Mouse (Mus musculus): ENCODE data around the gene Relb.
A peak's percentile ranks its signal among the peaks of the same experiment; 100 is the strongest.

Gene Relb

GRCm38 (mm10) chr7:19579751-19580150 lies 49.5 kb downstream of the Relb start:
- no peak for DNase-seq (ENCODE audit: low read depth, low spot score)

GRCm38 (mm10) chr7:19578436-19578835 lies 50.8 kb downstream of the Relb start:
- DNase-seq (ENCODE audit: low read depth, low spot score), result no peak

DNA sequence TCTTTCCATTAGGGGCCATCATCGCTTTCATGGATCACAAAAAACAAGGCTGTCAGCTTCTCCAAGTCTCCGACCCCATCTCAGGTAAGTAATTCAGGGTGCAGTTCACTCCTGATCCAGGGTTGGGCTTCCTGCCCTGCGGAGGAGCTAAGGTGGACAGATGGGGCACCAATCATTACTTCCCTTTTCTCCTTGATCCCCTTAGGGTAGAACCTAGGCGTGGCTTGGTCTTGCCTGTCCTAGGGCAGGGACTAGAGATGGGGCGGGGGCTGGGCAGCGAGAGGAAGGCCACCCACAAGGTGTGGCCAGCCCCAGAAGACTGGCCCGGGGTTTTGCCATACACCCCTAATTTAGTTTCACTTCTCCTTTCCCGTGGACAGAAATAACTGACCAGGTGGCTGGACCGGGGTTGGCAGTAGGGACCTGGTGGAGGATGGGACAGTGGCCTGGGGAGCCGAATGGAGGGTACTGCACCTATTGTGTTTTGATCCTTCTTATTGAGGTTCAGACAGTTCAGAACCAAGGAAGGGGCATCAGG lies 51.3 kb downstream of the Relb start:
- DNase-seq (ENCODE audit: low read depth, low spot score), result no peak

GRCm38 (mm10) chr7:19577141-19577852 lies 51.9 kb downstream of the Relb start, which contains the start of the genes Zfp296 and Gemin7:
Gene Zfp296, plus strand, starts transcription at chr7:19577287.
Gene Gemin7, minus strand, starts transcription at chr7:19577595.
- DNase-seq (ENCODE audit: low read depth, low spot score), result no peak

DNA sequence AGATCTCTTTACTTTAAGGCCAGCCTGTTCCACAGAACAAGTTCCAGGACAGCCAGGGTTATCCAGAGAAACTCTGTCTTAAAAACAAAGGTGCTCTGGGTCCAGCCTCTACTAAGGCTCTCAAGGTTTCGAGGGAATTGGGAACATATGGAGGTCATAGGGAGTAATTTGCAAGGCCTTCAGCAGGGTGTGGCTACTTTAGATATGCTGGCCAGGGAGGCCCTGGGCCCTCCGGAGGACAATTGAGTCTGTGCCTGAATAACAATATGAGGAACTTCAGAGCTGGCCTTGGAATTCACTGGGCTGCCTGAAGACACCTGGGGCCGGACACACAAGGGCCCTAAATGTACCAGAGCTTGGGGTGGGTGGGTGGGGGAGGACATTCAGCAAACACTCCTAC lies 53.7 kb downstream of the Relb start:
- no peak for DNase-seq (ENCODE audit: low read depth, low spot score)

DNA sequence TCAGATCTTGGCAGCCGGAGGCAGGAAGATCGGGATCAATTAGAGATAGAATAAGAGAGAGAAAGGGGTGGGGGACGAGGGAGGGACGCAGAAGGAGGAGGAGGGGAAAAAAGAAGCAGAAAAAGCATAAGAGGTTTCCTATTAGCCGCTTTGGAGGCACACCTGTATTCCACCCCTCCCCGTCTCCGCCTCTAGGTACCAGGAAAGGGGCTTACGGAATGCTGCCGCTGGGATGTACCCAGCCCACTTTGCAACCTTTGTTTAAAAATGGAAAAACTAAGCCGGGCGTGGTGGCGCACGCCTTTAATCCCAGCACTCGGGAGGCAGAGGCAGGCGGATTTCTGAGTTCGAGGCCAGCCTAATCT lies 55.5 kb downstream of the Relb start:
- DNase-seq (ENCODE audit: low read depth, low spot score), result no peak

- DNase-seq (ENCODE audit: low read depth, low spot score), result peak; percentile 73
These were observed 56.1 kb downstream of the Relb start for GRCm38 (mm10) chr7:19572926-19573775.

- DNase-seq (ENCODE audit: low read depth, low spot score), result no peak
These were observed 59.6 kb downstream of the Relb start for GRCm38 (mm10) chr7:19569647-19570046.

DNA sequence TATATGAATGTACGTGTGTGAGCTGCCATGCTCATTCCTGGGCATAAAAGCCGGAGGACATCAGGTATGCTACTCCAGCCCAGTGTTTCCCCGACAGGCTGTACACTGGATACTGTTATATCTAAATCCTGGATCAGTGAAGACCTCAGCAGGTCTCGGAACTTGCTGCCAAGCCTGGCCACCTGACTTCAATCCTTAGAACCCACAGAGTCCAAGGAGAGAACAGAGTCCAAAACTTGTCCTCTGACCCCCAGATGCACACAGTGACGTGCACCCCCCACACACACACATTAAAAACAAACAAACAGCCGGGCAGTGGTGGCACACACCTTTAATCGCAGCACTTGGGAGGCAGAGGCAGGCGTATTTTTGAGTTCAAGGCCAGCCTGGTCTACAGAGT lies 61.8 kb downstream of the Relb start:
- no peak for DNase-seq (ENCODE audit: low read depth, low spot score)

GRCm38 (mm10) chr7:19565803-19566202 lies 63.4 kb downstream of the Relb start:
- no peak for DNase-seq (ENCODE audit: low read depth, low spot score)

DNA sequence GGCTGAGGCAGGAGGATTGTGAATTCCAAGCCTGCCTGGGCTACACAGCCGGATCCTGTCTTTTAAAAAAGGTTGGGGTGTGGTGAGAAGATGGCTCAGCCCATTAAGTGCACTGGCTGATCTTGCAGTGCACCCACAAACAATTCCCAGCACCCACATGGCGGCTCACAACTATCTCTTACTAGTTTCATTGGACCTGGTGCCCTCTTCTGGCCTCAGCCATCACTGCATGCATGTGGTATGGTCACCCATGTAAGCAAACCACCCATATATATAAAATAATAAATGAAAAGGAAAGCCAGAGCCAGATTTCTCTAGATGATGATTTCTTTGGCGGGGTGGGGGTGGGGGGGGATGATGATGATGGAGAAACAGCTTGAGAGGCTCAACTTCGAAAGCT lies 64.8 kb downstream of the Relb start:
- DNase-seq (ENCODE audit: low read depth, low spot score), result no peak

DNA sequence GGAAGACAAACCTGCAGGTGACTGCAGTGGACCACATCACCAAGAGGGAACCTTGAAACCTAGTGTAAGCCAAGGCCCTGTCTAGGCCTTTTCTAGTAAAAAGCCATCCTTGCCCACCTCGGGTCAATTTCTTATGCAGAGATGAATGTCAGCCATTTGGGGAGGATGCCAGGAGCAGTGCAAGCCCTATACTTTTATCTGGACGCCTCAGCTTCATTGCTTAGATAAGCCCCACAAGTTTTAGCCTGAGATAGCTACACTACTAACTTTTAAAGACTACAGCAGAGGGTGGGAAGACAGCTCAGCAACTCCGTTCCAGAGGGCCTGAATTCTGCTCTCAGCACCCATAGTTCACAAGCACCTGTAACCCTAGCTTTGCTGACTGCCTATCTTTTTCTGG lies 65.4 kb downstream of the Relb start:
- no peak for DNase-seq (ENCODE audit: low read depth, low spot score)

DNA sequence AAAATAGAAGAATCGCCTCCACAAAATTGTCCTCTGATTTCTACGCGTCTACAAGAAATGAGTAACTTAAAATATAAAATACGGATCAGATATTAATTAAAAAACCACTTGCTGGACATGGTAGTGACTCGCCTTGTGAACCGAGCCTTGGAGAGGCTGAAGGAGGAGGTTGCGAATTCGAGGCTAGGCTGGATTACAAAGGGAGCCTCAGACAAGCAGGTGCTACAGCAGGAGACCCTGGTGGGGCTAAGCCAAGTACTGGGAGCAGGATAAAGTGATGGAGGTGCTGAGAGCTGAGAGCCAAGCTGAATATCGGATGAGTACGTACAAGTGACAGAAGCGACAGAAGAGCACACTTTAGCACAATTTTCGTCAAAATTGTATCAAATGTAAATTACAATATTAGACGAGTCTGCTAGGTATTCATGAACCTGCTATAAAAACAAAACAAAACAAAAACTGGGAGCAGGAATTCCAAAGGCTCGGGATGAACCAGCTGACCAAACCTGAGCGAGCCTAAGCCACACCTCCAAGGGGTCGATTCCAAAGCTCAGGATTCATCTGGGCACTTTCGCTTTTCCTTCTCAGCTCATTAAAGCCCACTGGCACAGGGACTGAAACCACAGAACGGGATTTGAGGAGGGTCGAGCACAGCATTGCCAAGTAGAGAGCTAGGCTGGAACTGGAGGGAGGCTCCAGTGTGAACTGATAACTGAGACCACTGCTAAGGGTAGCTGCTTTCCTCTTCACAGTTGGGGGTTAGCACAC lies 66.4 kb downstream of the Relb start, which contains the start of gene Ppp1r37:
Gene Ppp1r37, minus strand, starts transcription at position 434 of the 768 bp plus-strand sequence.
- peak; percentile 26 for DNase-seq (ENCODE audit: low read depth, low spot score)

DNA sequence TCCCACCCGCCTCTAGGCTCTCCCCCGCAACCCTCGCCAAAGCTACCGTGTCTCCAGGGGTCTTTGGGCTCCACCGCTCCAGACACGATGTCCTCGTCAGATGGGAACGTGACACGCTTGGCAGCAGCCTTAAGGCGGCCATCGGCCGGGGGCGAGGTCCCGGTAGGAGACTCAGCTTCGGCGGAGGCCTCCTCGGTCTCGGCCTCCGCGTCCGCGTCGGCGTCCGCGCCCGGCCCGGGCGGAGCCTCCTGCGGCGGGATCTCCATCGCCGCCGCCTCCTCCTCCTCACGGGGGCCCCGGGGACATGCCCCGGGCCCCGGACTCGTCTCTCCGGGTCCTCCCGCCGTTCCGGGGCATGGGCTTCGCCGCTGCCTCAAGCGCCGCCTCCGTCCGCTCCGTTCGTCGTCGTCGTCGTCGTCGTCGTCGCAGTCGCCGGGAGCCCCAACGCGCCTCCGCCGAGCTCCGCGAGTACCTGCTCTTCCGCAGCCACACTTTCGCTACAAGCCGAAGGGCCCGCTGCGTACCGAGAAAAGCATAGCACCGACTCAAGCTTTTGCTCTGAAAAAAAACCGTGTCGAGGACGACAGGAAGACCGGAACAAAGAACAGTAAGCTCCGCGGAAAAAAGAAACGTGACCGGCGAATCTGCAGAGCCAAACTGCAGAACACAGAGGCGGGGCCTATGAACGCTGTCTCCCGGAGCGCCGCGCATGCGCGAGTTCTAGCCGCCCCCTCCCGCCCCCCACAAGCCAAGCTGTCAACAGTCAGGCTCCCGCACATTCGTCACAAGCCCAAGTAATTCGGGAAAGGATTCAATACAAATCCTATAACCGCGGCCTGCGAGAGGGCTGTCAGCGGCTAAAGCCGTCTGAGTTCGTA lies 67.2 kb downstream of the Relb start:
- peak; percentile 97 for DNase-seq (ENCODE audit: low read depth, low spot score)

- DNase-seq (ENCODE audit: low read depth, low spot score), result no peak
These were observed 67.8 kb downstream of the Relb start for GRCm38 (mm10) chr7:19561431-19561764.

- no peak for DNase-seq (ENCODE audit: low read depth, low spot score)
These were observed 68.6 kb downstream of the Relb start for GRCm38 (mm10) chr7:19560491-19561260.

- DNase-seq (ENCODE audit: low read depth, low spot score), result no peak
These were observed 70.3 kb downstream of the Relb start for GRCm38 (mm10) chr7:19558965-19559364.

- DNase-seq (ENCODE audit: low read depth, low spot score), result no peak
These were observed 71.0 kb downstream of the Relb start for GRCm38 (mm10) chr7:19557982-19558900.

GRCm38 (mm10) chr7:19557086-19557485 lies 72.2 kb downstream of the Relb start:
- DNase-seq (ENCODE audit: low read depth, low spot score), result no peak

Data from retina, adult 2 months (tissue).